Mouse (Mus musculus): ENCODE data around the gene Noc3l. TPM values are rescaled to one million over a fixed set of nuclear protein-coding genes. Genes with fewer than 3 reads are reported as not detected.

The Noc3l gene
- total and polyA plus RNA-seq, 3 experiments, result 20.0 to 20.3 TPM; not detected in 1

- TF ChIP-seq ZKSCAN1 (IDR thresholded peaks at IDR 0.05; ENCODE audit: low read depth, low read length) (no peak), CHD1 (IDR thresholded peaks at IDR 0.05; ENCODE audit: low read depth, low read length) (no peak), HCFC1 (IDR thresholded peaks at IDR 0.05; ENCODE audit: low read depth, low read length) (no peak), CHD2 (IDR thresholded peaks at IDR 0.05; ENCODE audit: low read length) (no peak), MYC (IDR thresholded peaks at IDR 0.05; ENCODE audit: low read depth, low read length) (0 out of 2 replicates have a peak, but pooled peaks have one; percentile 24), USF2 (IDR thresholded peaks at IDR 0.05; ENCODE audit: borderline replicate concordance in 1 of 2, insufficient read depth in 1 of 2, low read depth in 1 of 2, low read length in 2 of 2) (no peak), MAFK (IDR thresholded peaks at IDR 0.05; ENCODE audit: borderline replicate concordance, low read depth, low read length) (no peak), ZC3H11A (IDR thresholded peaks at IDR 0.05; ENCODE audit: low read depth, low read length) (no peak)
- Histone ChIP-seq H3K27ac (ENCODE audit: control insufficient read depth, low read depth, low read length) (peak overlapping the region; percentile 38), H3K9me3 (replicated peaks; ENCODE audit: insufficient read depth, low read length) (no peaks in the 10 kb centered on the region), H3K36me3 (ENCODE audit: control insufficient read depth in 1 of 2, insufficient read depth in 2 of 2, low read length in 2 of 2) (peaks cover 0 to 8% of the 10 kb centered on the region in 2 experiments; a peak in 2 of 4 replicates), H3K79me2 (ENCODE audit: control insufficient read depth, insufficient read depth, low read length, poor library complexity) (peaks cover 10% of the 10 kb centered on the region), H3K4me1 (ENCODE audit: control insufficient read depth in 1 of 2, insufficient read depth in 2 of 2, low read length in 2 of 2) (peaks cover 0 to 4% of the 10 kb centered on the region in 2 experiments; a peak in 1 of 4 replicates), H3K27me3 (ENCODE audit: control insufficient read depth in 1 of 2, insufficient read depth in 2 of 2, low read length in 2 of 2) (peaks cover 0 to 7% of the 10 kb centered on the region in 2 experiments; a peak in 2 of 4 replicates), H3K9ac (ENCODE audit: control insufficient read depth, low read depth, low read length, poor library complexity, severe bottlenecking) (peak overlapping the region; percentile 63), H3K4me3 (ENCODE audit: control insufficient read depth in 1 of 2, insufficient read depth in 1 of 2, low read depth in 2 of 2, low read length in 2 of 2) (peak overlapping the region; percentile 65 to 82)
- no peak for DNase-seq (ENCODE audit: low read depth, low spot score)
Measured at GRCm38 (mm10) chr19:38836084-38836437, 17.0 kb upstream of the Noc3l start.

- Histone ChIP-seq H3K4me3 (ENCODE audit: control insufficient read depth in 1 of 2, insufficient read depth in 1 of 2, low read depth in 2 of 2, low read length in 2 of 2) (no peak overlapping the region), H3K27me3 (ENCODE audit: control insufficient read depth in 1 of 2, insufficient read depth in 2 of 2, low read length in 2 of 2) (peaks cover 0 to 9% of the 10 kb centered on the region in 2 experiments; a peak in 2 of 4 replicates), H3K36me3 (ENCODE audit: control insufficient read depth in 1 of 2, insufficient read depth in 2 of 2, low read length in 2 of 2) (peaks cover 0 to 7% of the 10 kb centered on the region in 2 experiments; a peak in 2 of 4 replicates), H3K79me2 (ENCODE audit: control insufficient read depth, insufficient read depth, low read length, poor library complexity) (peaks cover 10% of the 10 kb centered on the region), H3K27ac (ENCODE audit: control insufficient read depth, low read depth, low read length) (no peak overlapping the region), H3K9me3 (replicated peaks; ENCODE audit: insufficient read depth, low read length) (no peaks in the 10 kb centered on the region), H3K9ac (ENCODE audit: control insufficient read depth, low read depth, low read length, poor library complexity, severe bottlenecking) (no peak overlapping the region), H3K4me1 (ENCODE audit: control insufficient read depth in 1 of 2, insufficient read depth in 2 of 2, low read length in 2 of 2) (peaks cover 0 to 4% of the 10 kb centered on the region in 2 experiments; a peak in 1 of 4 replicates)
- DNase-seq (ENCODE audit: low read depth, low spot score), result no peak
- TF ChIP-seq RCOR1 (IDR thresholded peaks at IDR 0.05; ENCODE audit: low read depth, low read length), result 0 out of 2 replicates have a peak, but pooled peaks have one; percentile 24
- no peak for TF ChIP-seq ZMIZ1 (IDR thresholded peaks at IDR 0.05; ENCODE audit: low read depth, low read length)
Measured at GRCm38 (mm10) chr19:38833224-38833623, 14.2 kb upstream of the Noc3l start.

GRCm38 (mm10) chr19:38820186-38820804 is 1.3 kb upstream of the Noc3l start:
- Histone ChIP-seq H3K9me3 (replicated peaks; ENCODE audit: insufficient read depth, low read length) (no peaks in the 10 kb centered on the region), H3K27me3 (ENCODE audit: control insufficient read depth in 1 of 2, insufficient read depth in 2 of 2, low read length in 2 of 2) (peaks cover 0 to 3% of the 10 kb centered on the region in 2 experiments; a peak in 2 of 4 replicates), H3K79me2 (ENCODE audit: control insufficient read depth, insufficient read depth, low read length, poor library complexity) (peaks cover 17% of the 10 kb centered on the region), H3K4me3 (ENCODE audit: control insufficient read depth in 1 of 2, insufficient read depth in 1 of 2, low read depth in 2 of 2, low read length in 2 of 2) (peak overlapping the region in 1 of 2 experiments; percentile 76; a peak in 2 of 4 replicates), H3K4me1 (ENCODE audit: control insufficient read depth in 1 of 2, insufficient read depth in 2 of 2, low read length in 2 of 2) (peaks cover 0 to 10% of the 10 kb centered on the region in 2 experiments; a peak in 3 of 4 replicates), H3K9ac (ENCODE audit: control insufficient read depth, low read depth, low read length, poor library complexity, severe bottlenecking) (no peak overlapping the region), H3K27ac (ENCODE audit: control insufficient read depth, low read depth, low read length) (peak overlapping the region; percentile 40), H3K36me3 (ENCODE audit: control insufficient read depth in 1 of 2, insufficient read depth in 2 of 2, low read length in 2 of 2) (peaks cover 0 to 20% of the 10 kb centered on the region in 2 experiments; a peak in 3 of 4 replicates)
- TF ChIP-seq ZNF384 (IDR thresholded peaks at IDR 0.05; ENCODE audit: low read depth, low read length) (no peak), RCOR1 (IDR thresholded peaks at IDR 0.05; ENCODE audit: low read depth, low read length) (peak; percentile 27; the same call in 1 of the 2 replicates), TAL1 (IDR thresholded peaks at IDR 0.05; ENCODE audit: low read length) (peak; percentile 88), EP300 (IDR thresholded peaks at IDR 0.05; ENCODE audit: low read depth in 1 of 2, low read length in 2 of 2) (peak; percentile 88 to 89), MYB (IDR thresholded peaks at IDR 0.05; ENCODE audit: low read depth, low read length) (no peak), MEF2A (IDR thresholded peaks at IDR 0.05; ENCODE audit: extremely low read depth, insufficient replicate concordance, low read depth, low read length, poor library complexity, severe bottlenecking) (peak; percentile 83; the same call in 1 of the 2 replicates), SIN3A (IDR thresholded peaks at IDR 0.05; ENCODE audit: low read length) (peak; percentile 41; the same call in 1 of the 2 replicates), ETS1 (IDR thresholded peaks at IDR 0.05; ENCODE audit: low read depth, low read length) (peak; percentile 54; the same call in 1 of the 2 replicates), SMC3 (IDR thresholded peaks at IDR 0.05; ENCODE audit: low read depth, low read length) (no peak), E2F4 (IDR thresholded peaks at IDR 0.05; ENCODE audit: borderline replicate concordance, low read depth, low read length) (no peak), GATA1 (IDR thresholded peaks at IDR 0.05; ENCODE audit: low read depth, low read length) (peak; percentile 95), TCF12 (IDR thresholded peaks at IDR 0.05; ENCODE audit: low read depth, low read length) (peak; percentile 94)
- DNase-seq (ENCODE audit: low read depth, low spot score), result peak; percentile 86
